Mouse (Mus musculus): ENCODE data around the gene Mlxipl.

The Mlxipl gene

GRCm38 (mm10) chr5:135109976-135110375 is 20.3 kb downstream of the Mlxipl start:
- no peak for TF ChIP-seq GATA4 (IDR thresholded peaks at IDR 0.05; ENCODE audit: insufficient replicate concordance, low read length)

GRCm38 (mm10) chr5:135113782-135114181 is 24.1 kb downstream of the Mlxipl start:
- TF ChIP-seq GATA4 (IDR thresholded peaks at IDR 0.05; ENCODE audit: insufficient replicate concordance, low read length), result no peak

- TF ChIP-seq GATA4 (IDR thresholded peaks at IDR 0.05; ENCODE audit: insufficient replicate concordance, low read length), result no peak
These were observed 25.6 kb downstream of the Mlxipl start for GRCm38 (mm10) chr5:135115241-135115640.

- peak; percentile 93 for TF ChIP-seq GATA4 (IDR thresholded peaks at IDR 0.05; ENCODE audit: insufficient replicate concordance, low read length)
These were observed 28.9 kb downstream of the Mlxipl start for GRCm38 (mm10) chr5:135118589-135119081.

- TF ChIP-seq GATA4 (IDR thresholded peaks at IDR 0.05; ENCODE audit: insufficient replicate concordance, low read length), result no peak
These were observed 31.1 kb downstream of the Mlxipl start for GRCm38 (mm10) chr5:135120753-135121152.

GRCm38 (mm10) chr5:135126121-135126520 is 36.4 kb downstream of the Mlxipl start:
- no peak for TF ChIP-seq GATA4 (IDR thresholded peaks at IDR 0.05; ENCODE audit: insufficient replicate concordance, low read length)

- TF ChIP-seq GATA4 (IDR thresholded peaks at IDR 0.05; ENCODE audit: insufficient replicate concordance, low read length), result no peak
These were observed 38.0 kb downstream of the Mlxipl start for GRCm38 (mm10) chr5:135127669-135128068.

GRCm38 (mm10) chr5:135129747-135130146 is 40.1 kb downstream of the Mlxipl start:
- TF ChIP-seq GATA4 (IDR thresholded peaks at IDR 0.05; ENCODE audit: insufficient replicate concordance, low read length), result no peak

GRCm38 (mm10) chr5:135133736-135134405 is 44.2 kb downstream of the Mlxipl start:
- no peak for TF ChIP-seq GATA4 (IDR thresholded peaks at IDR 0.05; ENCODE audit: insufficient replicate concordance, low read length)

GRCm38 (mm10) chr5:135134534-135134933 is 44.8 kb downstream of the Mlxipl start:
- no peak for TF ChIP-seq GATA4 (IDR thresholded peaks at IDR 0.05; ENCODE audit: insufficient replicate concordance, low read length)

- TF ChIP-seq GATA4 (IDR thresholded peaks at IDR 0.05; ENCODE audit: insufficient replicate concordance, low read length), result no peak
These were observed 50.2 kb downstream of the Mlxipl start for GRCm38 (mm10) chr5:135139881-135140280.

- no peak for TF ChIP-seq GATA4 (IDR thresholded peaks at IDR 0.05; ENCODE audit: insufficient replicate concordance, low read length)
These were observed 54.8 kb downstream of the Mlxipl start for GRCm38 (mm10) chr5:135144469-135144868.

GRCm38 (mm10) chr5:135145532-135145931 is 55.8 kb downstream of the Mlxipl start:
- TF ChIP-seq GATA4 (IDR thresholded peaks at IDR 0.05; ENCODE audit: insufficient replicate concordance, low read length), result no peak

- no peak for TF ChIP-seq GATA4 (IDR thresholded peaks at IDR 0.05; ENCODE audit: insufficient replicate concordance, low read length)
These were observed 56.3 kb downstream of the Mlxipl start for GRCm38 (mm10) chr5:135145955-135146354.

- TF ChIP-seq GATA4 (IDR thresholded peaks at IDR 0.05; ENCODE audit: insufficient replicate concordance, low read length), result no peak
These were observed 59.0 kb downstream of the Mlxipl start for GRCm38 (mm10) chr5:135148715-135149052.

GRCm38 (mm10) chr5:135149053-135149819 is 59.5 kb downstream of the Mlxipl start, which contains the start of gene Tbl2:
Gene Tbl2, plus strand, starts transcription at chr5:135149657.
- TF ChIP-seq GATA4 (IDR thresholded peaks at IDR 0.05; ENCODE audit: insufficient replicate concordance, low read length), result no peak; the same call in 1 of the 2 replicates

Data from liver, adult (tissue).